ENCODE assay signal across 13 mouse cellular contexts in the genomic region with DNA sequence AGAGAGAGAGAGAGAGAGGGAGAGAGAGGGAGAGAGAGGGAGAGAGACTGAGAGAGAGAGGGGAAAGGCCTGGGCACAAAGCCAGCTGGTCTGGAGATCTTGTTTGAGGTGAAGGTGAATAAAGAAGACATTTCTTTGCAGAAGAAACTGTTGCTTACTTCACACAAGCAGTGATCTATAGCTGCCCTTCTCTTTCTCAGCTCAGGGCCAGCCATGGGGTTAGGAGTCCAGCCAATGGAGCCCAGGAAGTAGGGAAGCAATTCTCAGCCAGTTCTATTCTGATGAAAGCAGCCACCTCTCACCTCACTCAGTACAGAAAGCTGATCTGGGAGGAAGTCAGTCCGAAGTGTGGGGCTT. TPM values are rescaled to one million over a fixed set of nuclear protein-coding genes. Genes with fewer than 3 reads are reported as not detected.
DNase-seq lines count a peak whose midpoint lies in the region; ATAC-seq and TF ChIP-seq lines count a peak whose summit lies in the region.
"Had no signal": no experiment of that assay in that cellular context is flagged by ENCODE, and none has a peak within 500 bp of the region (broad histone marks: within the 10 kb centered on the region; RNA-seq: fewer than 3 reads in every experiment).

No protein-coding gene starts in this region.

- no peak for TF ChIP-seq CTCF in hindbrain, postnatal 0 days (IDR thresholded peaks at IDR 0.05; ENCODE audit: low read depth)
- TF ChIP-seq CTCF in stomach, postnatal 0 days (IDR thresholded peaks at IDR 0.05; ENCODE audit: low read depth) = no peak

- 0 out of 2 replicates have a peak, but pooled peaks have one; percentile 32 for ATAC-seq in hindbrain, postnatal 0 days
- no peak for ATAC-seq in stomach, postnatal 0 days (ENCODE audit: low FRiP score, low TSS enrichment)
- ATAC-seq in intestine, embryonic 15.5 days = no peak
- ATAC-seq: activated CD4-positive, CD25-positive, alpha-beta regulatory T cell, adult 4 months had no signal

- peak; percentile 16 for DNase-seq in adrenal gland, postnatal 10 days
- DNase-seq in adrenal gland, adult 8-10 months = no peak
- DNase-seq in heart, adult 9 months (ENCODE audit: low spot score in 2 of 2) = peak; percentile 8
- no peak for DNase-seq in heart, postnatal 25 days (ENCODE audit: low spot score)
- DNase-seq in MN1 (ENCODE audit: low spot score) = peak; percentile 21
- DNase-seq in hindbrain, postnatal 0 days (ENCODE audit: low spot score) = peak; percentile 34
- DNase-seq in stomach, postnatal 0 days (ENCODE audit: low spot score) = no peak
- DNase-seq: cerebellum, adult 11-12 months; gastrocnemius, postnatal 10 days; lung, postnatal 10 days; thymus, postnatal 14 days had no signal

- no peaks in the 10 kb centered on the region for H3K27me3 ChIP-seq in hindbrain, postnatal 0 days (ENCODE audit: insufficient read depth, low read length)
- H3K27me3 ChIP-seq in stomach, postnatal 0 days (ENCODE audit: control insufficient read depth, insufficient read depth, low read length) = no peaks in the 10 kb centered on the region
- no peaks in the 10 kb centered on the region for H3K27me3 ChIP-seq in intestine, embryonic 15.5 days (replicated peaks)

- no peaks in the 10 kb centered on the region for H3K9me3 ChIP-seq in hindbrain, postnatal 0 days (ENCODE audit: low read length)
- H3K9me3 ChIP-seq in stomach, postnatal 0 days (ENCODE audit: control insufficient read depth, low read length) = no peaks in the 10 kb centered on the region
- no peaks in the 10 kb centered on the region for H3K9me3 ChIP-seq in intestine, embryonic 15.5 days

- peak overlapping the region; percentile 75 for H3K27ac ChIP-seq in hindbrain, postnatal 0 days
- H3K27ac ChIP-seq in stomach, postnatal 0 days (replicated peaks) = no peak overlapping the region
- no peak overlapping the region for H3K27ac ChIP-seq in intestine, embryonic 15.5 days

- no peaks in the 10 kb centered on the region for H3K36me3 ChIP-seq in hindbrain, postnatal 0 days (ENCODE audit: insufficient read depth, low read length)
- H3K36me3 ChIP-seq in stomach, postnatal 0 days (ENCODE audit: control insufficient read depth, insufficient read depth, low read length) = no peaks in the 10 kb centered on the region
- no peaks in the 10 kb centered on the region for H3K36me3 ChIP-seq in intestine, embryonic 15.5 days

- no peak for TF ChIP-seq EP300 in stomach, postnatal 0 days (optimal IDR thresholded peaks at IDR 0.05)

- no peak overlapping the region for H3K9ac ChIP-seq in hindbrain, postnatal 0 days (replicated peaks; ENCODE audit: low read length)
- H3K9ac ChIP-seq in stomach, postnatal 0 days (ENCODE audit: low read length) = no peak overlapping the region
- no peak overlapping the region for H3K9ac ChIP-seq in intestine, embryonic 15.5 days

- WGBS in hindbrain, postnatal 0 days = 21% methylated on average over 1 of the region's 1 CpGs
- 20% methylated on average over 1 of the region's 1 CpGs for WGBS in stomach, postnatal 0 days
- 23% methylated on average over 1 of the region's 1 CpGs for WGBS in intestine, embryonic 15.5 days

- no peak overlapping the region for H3K4me3 ChIP-seq in hindbrain, postnatal 0 days (ENCODE audit: low read length)
- H3K4me3 ChIP-seq in stomach, postnatal 0 days (ENCODE audit: low read depth, low read length) = no peak overlapping the region
- no peak overlapping the region for H3K4me3 ChIP-seq in intestine, embryonic 15.5 days (replicated peaks)

- no peak overlapping the region for H3K4me2 ChIP-seq in hindbrain, postnatal 0 days (ENCODE audit: low read depth, low read length)
- H3K4me2 ChIP-seq in stomach, postnatal 0 days (replicated peaks; ENCODE audit: low read depth) = no peak overlapping the region
- H3K4me2 ChIP-seq in intestine, embryonic 15.5 days (replicated peaks) = no peak overlapping the region

- intact Hi-C loops in heart, postnatal 25 days (cut with DNase I) = no loop called here

- H3K4me1 ChIP-seq in hindbrain, postnatal 0 days (ENCODE audit: insufficient read depth, low read length) = no peaks in the 10 kb centered on the region
- no peaks in the 10 kb centered on the region for H3K4me1 ChIP-seq in stomach, postnatal 0 days (replicated peaks; ENCODE audit: control insufficient read depth, insufficient read depth)
- no peaks in the 10 kb centered on the region for H3K4me1 ChIP-seq in intestine, embryonic 15.5 days (replicated peaks)

RNA-seq across cellular contexts. Expression of a gene that starts 41.2 kb away (rescaled TPM):
- 1 to 10 TPM; 3.1 to 7.2 TPM for total RNA-seq in adrenal gland, postnatal 10 days (2021)
- total RNA-seq in adrenal gland, adult 8-10 months (2022) = 1 to 10 TPM; 2.6 to 9.5 (median 6.3) TPM
- 1 to 10 TPM; 5.0 to 5.5 TPM for total RNA-seq in heart, postnatal 25 days (2021)
- total RNA-seq in hindbrain, postnatal 0 days (2014; rRNA removed) = 98.9 and 107 TPM in 2 replicates
- polyA plus RNA-seq in hindbrain, postnatal 0 days (2015; fragmentation: Nextera tagmentation; extraction: Ambion mirVana) = 55.2 and 59.5 TPM in 2 replicates
- 2.7 and 3.0 TPM in 2 replicates for polyA plus RNA-seq in stomach, postnatal 0 days (2015; fragmentation: Nextera tagmentation; extraction: Ambion mirVana)
- 3.5 and 4.8 TPM in 2 replicates for polyA plus RNA-seq in intestine, embryonic 15.5 days (2015; fragmentation: Nextera tagmentation; extraction: Ambion mirVana)
- polyA plus RNA-seq: activated CD4-positive, CD25-positive, alpha-beta regulatory T cell, adult 4 months had no signal

Comparison
In these comparisons a context has a peak if more than half of its experiments do, and no peak if none do; other contexts are left out.
1. DNase-seq: peak in adrenal gland, postnatal 10 days (single experiment), heart, adult 9 months (2 of 2), MN1 (single experiment) and hindbrain, postnatal 0 days (single experiment); none in adrenal gland, adult 8-10 months (single experiment), heart, postnatal 25 days (single experiment) and stomach, postnatal 0 days (single experiment).